Mouse (Mus musculus): ENCODE results near the gene Gpr27.

DNA sequence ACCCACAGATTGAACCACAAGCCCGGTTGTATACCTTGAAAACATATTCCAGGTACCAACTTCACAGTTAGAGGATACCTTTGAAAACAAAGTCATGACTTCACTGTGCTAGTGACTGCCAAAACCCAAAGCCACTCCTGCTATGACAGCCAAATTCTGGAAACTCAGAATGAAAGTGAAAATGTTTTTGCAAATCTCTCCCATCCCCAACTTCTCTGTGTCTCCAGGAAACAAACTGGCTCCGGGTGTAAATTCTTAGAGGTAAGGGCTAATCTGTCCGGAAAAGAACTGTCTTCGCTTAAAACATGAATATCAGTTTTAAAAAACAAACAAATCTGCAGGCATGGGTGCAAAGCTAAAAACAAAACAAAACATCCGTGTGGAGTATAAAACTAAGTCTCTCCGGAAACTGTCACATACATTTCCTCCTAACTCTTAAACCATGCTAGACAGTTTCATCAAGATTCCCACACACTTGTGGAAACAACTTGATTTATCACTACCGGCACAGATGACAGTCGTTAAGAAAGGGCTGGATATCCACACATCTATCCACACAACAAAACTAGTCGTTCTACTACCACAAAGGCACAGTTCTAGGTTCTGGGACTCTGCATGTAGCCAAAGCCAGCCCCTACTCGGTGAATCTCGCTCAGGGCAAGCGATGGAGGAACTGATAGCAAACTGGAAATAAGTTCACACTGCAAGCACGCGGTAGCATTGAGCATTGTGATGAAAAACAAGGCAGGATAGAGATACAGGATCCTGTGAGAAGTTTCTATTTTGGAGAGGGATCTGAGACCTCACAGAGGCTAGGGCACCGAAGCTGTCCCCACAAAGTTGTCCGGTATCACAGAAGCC is 26.8 kb upstream of the Gpr27 start:
- TF ChIP-seq MAFK (IDR thresholded peaks at IDR 0.05; ENCODE audit: insufficient replicate concordance, low read length) (peak; percentile 69), NRF1 (IDR thresholded peaks at IDR 0.05; ENCODE audit: low read depth, low read length) (0 out of 2 replicates have a peak, but pooled peaks have one; percentile 24), ZNF384 (IDR thresholded peaks at IDR 0.05; ENCODE audit: low read depth, low read length) (no peak), ZMIZ1 (IDR thresholded peaks at IDR 0.05; ENCODE audit: low read depth, low read length) (0 out of 2 replicates have a peak, but pooled peaks have one; percentile 37), CTCF (conservative IDR thresholded peaks at IDR 0.05 in 1 of 2, IDR thresholded peaks at IDR 0.05 in 1 of 2; ENCODE audit: low read depth in 2 of 2, low read length in 2 of 2) (no peak), IRF4 (IDR thresholded peaks at IDR 0.05; ENCODE audit: low read depth, low read length) (peak; percentile 97), GABPA (IDR thresholded peaks at IDR 0.05; ENCODE audit: insufficient replicate concordance, low read depth, low read length) (no peak), HCFC1 (IDR thresholded peaks at IDR 0.05; ENCODE audit: low read depth, low read length) (peak; percentile 32), UBTF (IDR thresholded peaks at IDR 0.05; ENCODE audit: low read depth, low read length) (no peak), BHLHE40 (IDR thresholded peaks at IDR 0.05; ENCODE audit: low read depth, low read length) (peak; percentile 68), MEF2A (IDR thresholded peaks at IDR 0.05; ENCODE audit: borderline replicate concordance, low read depth, low read length) (peak; percentile 66; the same call in 1 of the 2 replicates), USF1 (IDR thresholded peaks at IDR 0.05; ENCODE audit: low read depth, low read length) (no peak), E2F4 (IDR thresholded peaks at IDR 0.05; ENCODE audit: insufficient replicate concordance, low read depth, low read length) (0 out of 2 replicates have a peak, but pooled peaks have one; percentile 58), ELF1 (IDR thresholded peaks at IDR 0.05; ENCODE audit: low read depth, low read length) (peak; percentile 42; the same call in 1 of the 2 replicates)

Data from CH12.LX (cell line).